Mouse (Mus musculus) hindbrain, embryonic 16.5 days (tissue): ENCODE results near the gene Afdn. TPM values are rescaled to one million over a fixed set of nuclear protein-coding genes. Genes with fewer than 3 reads are reported as not detected.
"Not testable (repeated sequence)": the region's sequence is repeated elsewhere in the genome, so short reads cannot be mapped to it uniquely, and the experiment has no call there.

Experiments used
- ATAC-seq: fragments of 200-750 bp; cut with Nextera tagmentation; 2 replicates; pipeline ENCODE4 v1.8.0; 2017; ENCODE audit warnings: moderate TSS enrichment, moderate library complexity
- H3K27ac ChIP-seq: fragments of 300-500 bp; sonication (generic); 2 replicates; pipeline ENCODE4 v1.5.1; 2014; ENCODE audit warnings: low read depth, mild to moderate bottlenecking, control low read depth, low read length, moderate library complexity
- H3K27me3 ChIP-seq: fragments of 300-500 bp; sonication (generic); replicated peaks from 2 replicates; pipeline ENCODE4 v1.6.1; 2014; ENCODE audit warnings: low read length; ENCODE audit not compliant: control insufficient read depth, insufficient read depth
- H3K36me3 ChIP-seq: fragments of 300-500 bp; sonication (generic); 2 replicates; pipeline ENCODE4 v1.6.1; 2014; ENCODE audit warnings: mild to moderate bottlenecking, low read length, moderate library complexity, mixed read lengths; ENCODE audit not compliant: control insufficient read depth, insufficient read depth
- H3K4me1 ChIP-seq: fragments of 300-500 bp; sonication (generic); 2 replicates; pipeline ENCODE4 v1.6.1; 2014; ENCODE audit warnings: low read depth, low read length; ENCODE audit not compliant: control insufficient read depth, insufficient read depth
- H3K4me2 ChIP-seq: fragments of 300-500 bp; sonication (generic); 2 replicates; pipeline ENCODE4 v1.6.1; 2014; ENCODE audit warnings: mild to moderate bottlenecking, low read length, control low read depth, moderate library complexity
- H3K4me3 ChIP-seq: fragments of 300-500 bp; sonication (generic); 2 replicates; pipeline ENCODE4 v1.5.1; 2014; ENCODE audit warnings: mild to moderate bottlenecking, low read length, control low read depth, moderate library complexity
- H3K9ac ChIP-seq: fragments of 300-500 bp; sonication (generic); 2 replicates; pipeline ENCODE4 v1.6.1; 2014; ENCODE audit warnings: low read depth, mild to moderate bottlenecking, control low read depth, low read length, moderate library complexity
- H3K9me3 ChIP-seq: fragments of 300-500 bp; sonication (generic); 2 replicates; pipeline ENCODE4 v1.6.1; 2014; ENCODE audit warnings: mild to moderate bottlenecking, low read length, moderate library complexity; ENCODE audit not compliant: control insufficient read depth
- WGBS: fragments of 180-500 bp; shearing (Covaris S2); extraction: QIAGEN DNeasy Blood & Tissue Kit; methylation state at CpG from one replicate; pipeline ENCODE4 v1.1.7; 2014; 5-methylcytosine and 5-hydroxymethylcytosine counted together
- polyA plus RNA-seq: library from polyadenylated mRNA; unstranded; fragments of >200 nt; fragmentation: Nextera tagmentation; extraction: Ambion mirVana; gene quantifications from 2 replicates; pipeline ENCODE4 v1.2.1, GENCODE M21; 2015

Afdn gene
- polyA plus RNA-seq, 1 experiment from 2014 or later: 78.5 TPM

GRCm38 (mm10) chr17:13820676-13821075 is 60.3 kb downstream of the Afdn start:
- no peaks in the 10 kb centered on the region for H3K4me1 ChIP-seq
- no peak overlapping the region for H3K27ac ChIP-seq
- WGBS: 97% methylated on average over 2 of the region's 2 CpGs
- H3K4me2 ChIP-seq: no peak overlapping the region
- ATAC-seq: no peak
- no peaks in the 10 kb centered on the region for H3K27me3 ChIP-seq
- H3K9me3 ChIP-seq: no peaks in the 10 kb centered on the region
- peaks cover 4% of the 10 kb centered on the region for H3K36me3 ChIP-seq
- no peak overlapping the region for H3K4me3 ChIP-seq
- H3K9ac ChIP-seq: no peak overlapping the region

GRCm38 (mm10) chr17:13825421-13825820 is 65.1 kb downstream of the Afdn start:
- Histone ChIP-seq H3K4me2 (no peak overlapping the region), H3K27me3 (no peaks in the 10 kb centered on the region), H3K36me3 (peaks cover 9% of the 10 kb centered on the region), H3K4me3 (no peak overlapping the region), H3K9ac (no peak overlapping the region), H3K27ac (no peak overlapping the region), H3K4me1 (no peaks in the 10 kb centered on the region), H3K9me3 (no peaks in the 10 kb centered on the region)
- 89% methylated on average over 2 of the region's 2 CpGs for whole genome bisulfite sequencing
- no peak for ATAC-seq

GRCm38 (mm10) chr17:13830234-13830633 is 69.9 kb downstream of the Afdn start:
- Histone ChIP-seq H3K27ac (no peak overlapping the region), H3K4me2 (no peak overlapping the region), H3K9ac (no peak overlapping the region), H3K4me1 (no peaks in the 10 kb centered on the region), H3K9me3 (no peaks in the 10 kb centered on the region), H3K36me3 (peaks cover 22% of the 10 kb centered on the region), H3K4me3 (no peak overlapping the region), H3K27me3 (no peaks in the 10 kb centered on the region)
- 100% methylated on average over 1 of the region's 1 CpGs for WGBS
- ATAC-seq: no peak; the same call in 1 of the 2 replicates

- H3K27ac ChIP-seq: no peak overlapping the region
- H3K4me1 ChIP-seq: no peaks in the 10 kb centered on the region
- WGBS: 81% methylated on average over 1 of the region's 1 CpGs
- H3K9me3 ChIP-seq: no peaks in the 10 kb centered on the region
- H3K27me3 ChIP-seq: no peaks in the 10 kb centered on the region
- H3K4me3 ChIP-seq: no peak overlapping the region
- no peak overlapping the region for H3K4me2 ChIP-seq
- peak; percentile 55 for ATAC-seq
- H3K36me3 ChIP-seq: peaks cover 22% of the 10 kb centered on the region
- H3K9ac ChIP-seq: no peak overlapping the region
Observed at GRCm38 (mm10) chr17:13830636-13831341, 70.5 kb downstream of the Afdn start.

GRCm38 (mm10) chr17:13835876-13836275 is 75.5 kb downstream of the Afdn start:
- 80% methylated on average over 4 of the region's 4 CpGs for WGBS
- Histone ChIP-seq H3K36me3 (peaks cover 13% of the 10 kb centered on the region), H3K9ac (no peak overlapping the region), H3K27ac (no peak overlapping the region), H3K4me3 (no peak overlapping the region), H3K4me1 (no peaks in the 10 kb centered on the region), H3K4me2 (no peak overlapping the region), H3K9me3 (no peaks in the 10 kb centered on the region), H3K27me3 (no peaks in the 10 kb centered on the region)
- ATAC-seq: peak; percentile 73

GRCm38 (mm10) chr17:13850175-13850574 is 89.8 kb downstream of the Afdn start:
- no peak overlapping the region for H3K4me2 ChIP-seq
- 89% methylated on average over 2 of the region's 2 CpGs for WGBS
- no peak overlapping the region for H3K4me3 ChIP-seq
- no peak overlapping the region for H3K27ac ChIP-seq
- no peak for ATAC-seq
- no peaks in the 10 kb centered on the region for H3K27me3 ChIP-seq
- H3K36me3 ChIP-seq: peaks cover 24% of the 10 kb centered on the region
- no peaks in the 10 kb centered on the region for H3K4me1 ChIP-seq
- H3K9ac ChIP-seq: no peak overlapping the region
- H3K9me3 ChIP-seq: no peaks in the 10 kb centered on the region

- H3K36me3 ChIP-seq: peaks cover 29% of the 10 kb centered on the region
- 74% methylated on average over 7 of the region's 7 CpGs for WGBS
- H3K4me1 ChIP-seq, H3K4me3 ChIP-seq, H3K27me3 ChIP-seq, H3K9ac ChIP-seq, H3K9me3 ChIP-seq, ATAC-seq, H3K27ac ChIP-seq, H3K4me2 ChIP-seq: not testable (repeated sequence)
Observed at GRCm38 (mm10) chr17:13853883-13854282, 93.5 kb downstream of the Afdn start.

GRCm38 (mm10) chr17:13855396-13855795 is 95.1 kb downstream of the Afdn start:
- Histone ChIP-seq H3K9ac (no peak overlapping the region), H3K27me3 (no peaks in the 10 kb centered on the region), H3K9me3 (no peaks in the 10 kb centered on the region), H3K4me2 (no peak overlapping the region), H3K27ac (no peak overlapping the region), H3K4me3 (no peak overlapping the region), H3K4me1 (no peaks in the 10 kb centered on the region), H3K36me3 (peaks cover 26% of the 10 kb centered on the region)
- WGBS: 83% methylated on average over 1 of the region's 1 CpGs
- no peak for ATAC-seq

- Histone ChIP-seq H3K4me1 (no peaks in the 10 kb centered on the region), H3K27me3 (no peaks in the 10 kb centered on the region), H3K27ac (no peak overlapping the region), H3K4me2 (no peak overlapping the region), H3K36me3 (peaks cover 21% of the 10 kb centered on the region), H3K4me3 (no peak overlapping the region), H3K9me3 (no peaks in the 10 kb centered on the region), H3K9ac (no peak overlapping the region)
- 0 out of 2 replicates have a peak, but pooled peaks have one; percentile 20 for ATAC-seq
- 88% methylated on average over 5 of the region's 5 CpGs for WGBS
Observed at GRCm38 (mm10) chr17:13856429-13857090, 96.2 kb downstream of the Afdn start.
